Mouse (Mus musculus) right cerebral cortex, postnatal 10 days (tissue): ENCODE measurements at regions not wholly inside any gene's neighbourhood (a gene's known extent, or its start where the extent isn't known, plus 50 kb on each side); places are given as distances from the start of the nearest gene placed in this dataset.
A peak's percentile ranks its signal among the peaks of the same experiment; 100 is the strongest.
"Not testable (repeated sequence)": the region's sequence is repeated elsewhere in the genome, so short reads cannot be mapped to it uniquely, and the experiment has no call there.

Experiments
- DNase-seq, 2 experiments: peaks; one replicate each; pipeline ENCODE4 v3.0.0; 2021; ENCODE audit warnings: low spot score in 2 of 2

GRCm38 (mm10) chr7:58310096-58310495 lies 345.9 kb upstream of the Atp10a start:
- DNase-seq, result peak in 1 of 2 experiments; percentile 48

DNA sequence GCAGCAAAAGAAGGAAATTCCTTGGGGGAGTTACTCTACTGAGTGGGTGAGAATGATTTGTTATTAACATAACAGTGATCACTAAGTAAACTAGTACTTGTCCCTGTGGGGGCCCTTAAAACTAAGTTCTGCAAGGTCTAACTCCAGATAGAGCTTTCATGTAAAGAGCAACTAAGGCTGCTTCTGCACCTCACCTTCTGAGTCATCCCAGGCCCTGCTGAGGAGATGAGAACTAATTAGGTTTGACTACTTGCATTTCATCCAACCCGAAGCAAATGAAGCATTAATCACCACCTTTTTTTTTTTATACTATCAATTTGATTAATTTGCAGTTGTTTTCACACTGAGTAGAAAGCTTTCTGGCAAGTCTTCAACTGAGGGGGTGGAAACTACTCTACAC lies 333.6 kb upstream of the Atp10a start:
- DNase-seq, result no peak

GRCm38 (mm10) chr7:58367384-58367783 lies 288.6 kb upstream of the Atp10a start:
- DNase-seq, result peak; percentile 21 to 26

DNA sequence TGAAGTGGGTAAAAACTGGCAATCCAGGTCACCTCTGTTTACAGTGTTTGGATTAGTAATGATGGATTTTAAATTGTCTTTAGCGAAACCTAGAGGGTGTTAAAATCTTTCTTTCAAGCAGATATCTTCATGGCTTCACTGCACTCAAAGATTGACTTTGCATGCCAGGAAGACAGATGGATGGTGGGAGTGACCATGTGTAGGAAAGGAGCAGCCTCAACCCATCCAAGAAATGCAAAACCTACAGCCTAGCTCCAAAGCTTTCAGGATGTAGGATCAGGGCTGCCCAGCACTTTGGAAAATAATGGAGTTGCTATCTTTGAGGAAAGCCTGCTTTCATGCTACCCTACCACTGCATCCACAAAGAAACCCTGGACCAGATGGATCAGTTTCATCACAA lies 272.6 kb upstream of the Atp10a start:
- peak; percentile 42 to 59 for DNase-seq

DNA sequence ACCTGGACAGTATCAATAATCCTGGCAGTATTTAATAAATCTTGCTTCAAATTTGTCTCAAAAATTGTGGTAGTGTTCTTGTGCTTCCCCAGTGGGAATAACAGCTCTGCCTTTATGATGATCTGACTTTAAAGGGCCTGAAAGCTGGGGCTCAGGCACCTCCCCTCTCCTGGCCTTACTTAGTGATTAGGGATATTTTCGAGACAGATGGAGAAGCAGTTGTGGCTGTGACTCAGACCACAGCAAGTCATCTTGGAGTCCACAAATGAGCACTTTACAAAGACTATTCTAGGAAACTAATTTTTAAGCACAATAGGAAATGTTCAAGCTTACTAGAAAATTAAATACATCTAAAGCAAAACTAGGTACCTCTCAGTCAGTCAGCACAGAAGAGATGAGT lies 267.6 kb upstream of the Atp10a start:
- no peak for DNase-seq

DNA sequence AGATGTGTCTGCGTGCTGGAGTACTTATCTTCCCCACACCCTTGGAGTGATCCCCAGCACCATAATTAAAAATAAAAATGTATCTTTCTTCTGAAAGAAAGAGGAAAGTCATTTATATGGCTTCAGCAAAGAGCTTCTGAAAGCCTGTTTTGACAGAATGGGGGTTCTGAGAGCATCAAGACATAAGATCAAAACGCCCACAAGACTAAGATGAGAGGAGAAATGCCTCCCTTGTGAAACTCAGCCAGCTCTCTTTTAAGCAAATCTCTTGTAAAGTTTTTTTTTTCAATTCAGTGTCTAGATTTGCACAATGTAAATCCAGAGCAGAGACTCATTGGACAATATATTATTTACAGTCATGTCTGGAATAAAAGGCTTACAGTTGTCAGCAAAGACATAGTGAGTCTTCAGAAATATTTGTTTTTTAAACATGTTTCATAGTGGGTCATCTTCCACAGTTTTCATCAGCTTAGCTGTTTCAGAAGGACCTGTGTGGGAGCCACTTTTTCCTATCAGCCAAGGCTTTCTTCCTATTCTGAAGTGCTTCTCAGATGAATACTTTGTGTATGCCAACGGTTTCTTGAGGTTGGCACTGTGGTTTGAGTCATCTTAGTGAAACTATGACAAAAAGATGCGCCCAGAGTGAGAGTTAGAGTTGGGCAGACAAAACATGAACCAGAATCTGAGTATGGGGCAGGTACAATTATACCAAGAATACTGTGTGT lies 263.4 kb upstream of the Atp10a start:
- no peak for DNase-seq

DNA sequence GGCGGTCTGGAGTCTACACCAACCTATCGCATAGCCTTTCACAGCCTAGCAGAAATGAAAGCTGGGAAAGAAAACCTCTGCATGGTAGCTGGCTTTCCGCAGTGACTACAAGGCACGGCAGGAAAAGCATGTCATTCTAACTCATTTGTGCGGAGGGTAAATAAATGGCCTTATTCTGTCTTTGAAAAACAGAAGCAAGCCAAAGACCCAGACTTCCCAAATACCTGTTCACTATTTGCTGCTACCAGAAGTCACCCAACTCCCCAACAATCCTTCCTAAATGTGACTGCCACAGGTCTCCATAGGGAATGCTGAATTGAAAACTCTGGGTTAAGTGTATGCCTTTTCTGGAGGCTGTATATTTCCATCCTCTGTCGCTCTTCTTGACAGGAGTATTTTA lies 258.0 kb upstream of the Atp10a start:
- DNase-seq, result no peak

DNA sequence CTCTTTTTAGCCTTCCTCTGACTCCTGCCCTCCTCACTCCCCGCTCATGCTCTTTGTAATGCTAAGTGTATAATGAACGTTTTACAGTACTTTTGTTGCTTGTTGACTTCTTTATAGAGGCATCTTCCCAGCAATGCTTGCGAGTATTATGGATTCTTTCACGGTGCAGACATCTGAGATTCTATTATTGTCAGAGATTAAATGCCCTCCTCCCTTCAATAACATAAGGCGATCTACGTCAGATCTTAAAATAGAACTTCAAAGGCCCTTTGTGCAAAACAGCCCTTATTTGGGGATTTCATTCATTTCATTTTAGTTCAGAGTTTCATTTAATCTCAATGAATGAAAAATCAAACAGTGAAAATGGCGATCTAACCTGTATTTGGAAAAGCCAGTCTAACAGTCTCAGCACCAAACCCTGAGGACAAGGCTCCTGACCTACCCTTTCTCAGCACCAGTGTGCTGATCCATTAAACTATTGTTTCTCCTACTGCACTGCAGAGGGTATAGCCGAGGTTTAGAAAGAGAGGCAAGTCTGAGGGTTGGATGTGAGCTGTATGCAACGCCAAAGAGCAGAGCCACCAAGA lies 257.3 kb upstream of the Atp10a start:
- peak in 1 of 2 experiments; percentile 23 for DNase-seq

DNA sequence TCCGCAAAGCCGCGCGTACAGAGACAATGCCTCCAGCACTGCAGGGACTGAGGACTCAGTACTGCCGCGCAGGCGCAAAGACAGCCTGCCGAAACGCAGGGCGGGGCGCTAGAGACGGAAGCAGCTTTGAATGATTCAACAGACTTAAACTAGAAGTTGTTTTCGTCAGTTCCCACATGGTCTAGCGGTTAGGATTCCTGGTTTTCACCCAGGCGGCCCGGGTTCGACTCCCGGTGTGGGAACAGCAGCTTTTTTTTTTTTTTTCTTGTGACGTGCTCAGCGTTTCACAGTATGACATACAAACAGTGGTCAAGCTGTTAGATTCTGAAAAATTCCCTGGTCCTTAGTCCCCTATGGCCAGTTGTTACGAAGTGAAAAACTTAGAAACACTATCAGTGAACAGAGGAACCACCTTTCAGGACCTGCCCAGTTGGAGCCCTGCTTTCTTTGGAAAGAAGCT lies 256.8 kb upstream of the Atp10a start:
- DNase-seq, result peak; percentile 96

GRCm38 (mm10) chr7:58399651-58400050 lies 256.3 kb upstream of the Atp10a start:
- DNase-seq, result peak; percentile 28 to 38

GRCm38 (mm10) chr7:58400594-58400993 lies 255.4 kb upstream of the Atp10a start:
- DNase-seq, result no peak

- DNase-seq, result no peak
These were observed 218.9 kb upstream of the Atp10a start for GRCm38 (mm10) chr7:58436888-58437625.

- no peak for DNase-seq
These were observed 213.3 kb upstream of the Atp10a start for GRCm38 (mm10) chr7:58442535-58443184.

DNA sequence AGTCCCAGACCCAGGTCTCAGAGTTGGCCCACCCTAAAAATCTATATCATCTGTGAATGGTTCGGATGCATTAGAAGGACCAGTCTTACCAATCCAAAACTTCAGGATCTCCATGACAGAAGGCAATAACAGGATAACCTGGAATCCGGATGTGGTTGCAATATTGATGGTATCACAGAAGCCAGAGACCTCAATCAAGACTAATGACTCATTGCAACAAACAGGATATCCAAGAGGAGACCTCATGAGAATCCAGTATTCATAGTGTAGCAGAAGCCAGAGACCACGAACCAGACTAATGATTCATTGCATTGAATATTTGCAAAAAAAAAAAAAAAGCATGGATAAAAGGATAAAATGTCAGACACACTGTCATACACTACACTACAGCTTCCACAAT lies 212.7 kb upstream of the Atp10a start:
- no peak for DNase-seq

DNA sequence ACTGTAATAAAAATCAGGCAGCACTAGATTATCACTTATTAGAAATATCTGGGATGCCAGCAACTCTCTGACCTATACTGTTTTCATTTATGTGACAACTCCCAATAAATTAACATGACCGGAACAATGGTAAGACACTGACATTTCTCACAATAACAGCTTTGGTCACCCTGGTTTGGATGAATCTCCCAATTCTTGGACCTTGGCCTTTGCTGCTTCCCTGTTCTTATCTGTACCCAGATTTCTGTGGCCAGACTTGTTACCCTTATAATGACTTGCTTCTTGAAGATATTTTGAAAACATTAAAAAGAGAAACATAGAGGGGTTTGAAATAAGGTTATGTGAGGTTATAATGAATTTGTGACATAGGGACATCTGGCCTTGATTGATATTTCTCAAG lies 210.2 kb upstream of the Atp10a start:
- DNase-seq, result no peak

GRCm38 (mm10) chr7:58446261-58446660 lies 209.7 kb upstream of the Atp10a start:
- no peak for DNase-seq

DNA sequence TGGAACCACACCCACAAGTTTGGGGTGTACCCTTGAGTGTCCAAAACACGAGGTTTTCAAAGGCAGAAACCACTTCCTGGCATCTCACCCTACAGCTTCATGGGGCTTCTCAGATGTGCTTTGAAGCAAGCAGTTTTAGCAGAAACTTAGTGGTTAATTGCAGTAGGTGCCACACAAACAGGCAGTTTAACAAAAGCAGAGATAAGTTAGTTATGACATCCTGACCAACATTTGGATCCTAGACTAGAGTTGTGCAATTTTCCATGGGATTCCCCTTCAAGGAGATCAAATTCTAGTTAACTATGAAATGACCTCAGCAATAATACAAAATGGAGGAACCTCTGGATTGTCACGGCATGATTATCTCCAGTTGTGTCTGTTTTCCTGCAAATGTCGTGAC lies 207.2 kb upstream of the Atp10a start:
- DNase-seq, result no peak

- no peak for DNase-seq
These were observed 204.0 kb upstream of the Atp10a start for GRCm38 (mm10) chr7:58451981-58452380.

GRCm38 (mm10) chr7:58458146-58458545 lies 197.8 kb upstream of the Atp10a start:
- not testable (repeated sequence) for DNase-seq

GRCm38 (mm10) chr7:58460939-58461338 lies 195.0 kb upstream of the Atp10a start:
- DNase-seq, result peak in 1 of 2 experiments; percentile 33

- DNase-seq, result peak; percentile 34 to 62
These were observed 182.8 kb upstream of the Atp10a start for GRCm38 (mm10) chr7:58473150-58473549.

DNA sequence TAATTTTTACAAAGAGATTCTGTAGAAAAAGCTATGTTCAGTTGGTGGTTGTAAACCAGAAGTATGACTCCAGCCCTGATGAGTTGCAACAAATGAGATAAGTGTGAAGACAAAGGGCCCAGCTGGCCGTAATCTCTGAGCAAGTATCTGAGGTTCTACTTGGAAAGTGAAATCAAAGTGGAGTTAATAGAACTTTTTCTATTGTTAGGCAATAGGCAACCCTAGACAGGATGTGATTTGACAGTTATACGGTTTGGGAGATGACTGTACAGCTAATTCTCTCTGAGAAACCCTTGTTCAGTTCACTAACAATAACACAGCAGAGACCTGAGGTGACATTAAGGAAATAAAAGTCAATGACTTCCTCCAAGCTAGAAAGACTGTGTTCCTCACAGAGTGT lies 180.8 kb upstream of the Atp10a start:
- DNase-seq, result no peak
